Mouse (Mus musculus) forebrain, embryonic 11.5 days (tissue): ENCODE data around the gene Vash2. TPM values are rescaled to one million over a fixed set of nuclear protein-coding genes. Genes with fewer than 3 reads are reported as not detected.

ENCODE experiments used
- ATAC-seq: fragments of 200-750 bp; cut with Nextera tagmentation; replicated peaks from 2 replicates; pipeline ENCODE4 v1.8.0; 2017; ENCODE audit warnings: moderate TSS enrichment; ENCODE audit not compliant: low FRiP score
- DNase-seq: peaks from one replicate; pipeline ENCODE4 v3.0.0-alpha.2; 2017; ENCODE audit warnings: low spot score
- H3K27ac ChIP-seq: fragments of 300-500 bp; sonication (generic); 2 replicates; pipeline ENCODE4 v1.5.1; 2014; ENCODE audit warnings: low read depth, low read length
- H3K27me3 ChIP-seq: fragments of 300-500 bp; sonication (generic); 2 replicates; pipeline ENCODE4 v1.6.1; 2014; ENCODE audit warnings: mild to moderate bottlenecking, low read length, mixed read lengths; ENCODE audit not compliant: control insufficient read depth, insufficient read depth
- H3K36me3 ChIP-seq: fragments of 300-500 bp; sonication (generic); 2 replicates; pipeline ENCODE4 v1.6.1; 2014; ENCODE audit warnings: mild to moderate bottlenecking, low read length, moderate library complexity, mixed read lengths; ENCODE audit not compliant: control insufficient read depth, insufficient read depth
- H3K4me1 ChIP-seq: fragments of 300-500 bp; sonication (generic); replicated peaks from 2 replicates; pipeline ENCODE4 v1.6.1; 2014; ENCODE audit warnings: low read length, mixed read lengths; ENCODE audit not compliant: control insufficient read depth, insufficient read depth
- H3K4me2 ChIP-seq: fragments of 300-500 bp; sonication (generic); 2 replicates; pipeline ENCODE4 v1.6.1; 2014; ENCODE audit warnings: low read depth, mild to moderate bottlenecking, low read length, moderate library complexity, mixed read lengths; ENCODE audit not compliant: severe bottlenecking
- H3K4me3 ChIP-seq: fragments of 300-500 bp; sonication (generic); 2 replicates; pipeline ENCODE4 v1.5.1; 2014; ENCODE audit warnings: low read depth, low read length
- H3K9ac ChIP-seq: fragments of 300-500 bp; sonication (generic); 2 replicates; pipeline ENCODE4 v1.6.1; 2014; ENCODE audit warnings: low read length
- H3K9me3 ChIP-seq: fragments of 300-500 bp; sonication (generic); 2 replicates; pipeline ENCODE4 v1.6.1; 2016; ENCODE audit warnings: low read length, mixed read lengths; ENCODE audit not compliant: control insufficient read depth
- WGBS: fragments of 180-500 bp; shearing (Covaris S2); extraction: QIAGEN DNeasy Blood & Tissue Kit; methylation state at CpG from one replicate; pipeline ENCODE4 v1.1.7; 2014; 5-methylcytosine and 5-hydroxymethylcytosine counted together
- polyA plus RNA-seq: library from polyadenylated mRNA; unstranded; fragments of >200 nt; fragmentation: Nextera tagmentation; extraction: Ambion mirVana; gene quantifications from 2 replicates; pipeline ENCODE4 v1.2.1, GENCODE M21; 2014

Gene Vash2
- polyA plus RNA-seq, 1 experiment from 2014 or later, result 53.2 TPM

DNA sequence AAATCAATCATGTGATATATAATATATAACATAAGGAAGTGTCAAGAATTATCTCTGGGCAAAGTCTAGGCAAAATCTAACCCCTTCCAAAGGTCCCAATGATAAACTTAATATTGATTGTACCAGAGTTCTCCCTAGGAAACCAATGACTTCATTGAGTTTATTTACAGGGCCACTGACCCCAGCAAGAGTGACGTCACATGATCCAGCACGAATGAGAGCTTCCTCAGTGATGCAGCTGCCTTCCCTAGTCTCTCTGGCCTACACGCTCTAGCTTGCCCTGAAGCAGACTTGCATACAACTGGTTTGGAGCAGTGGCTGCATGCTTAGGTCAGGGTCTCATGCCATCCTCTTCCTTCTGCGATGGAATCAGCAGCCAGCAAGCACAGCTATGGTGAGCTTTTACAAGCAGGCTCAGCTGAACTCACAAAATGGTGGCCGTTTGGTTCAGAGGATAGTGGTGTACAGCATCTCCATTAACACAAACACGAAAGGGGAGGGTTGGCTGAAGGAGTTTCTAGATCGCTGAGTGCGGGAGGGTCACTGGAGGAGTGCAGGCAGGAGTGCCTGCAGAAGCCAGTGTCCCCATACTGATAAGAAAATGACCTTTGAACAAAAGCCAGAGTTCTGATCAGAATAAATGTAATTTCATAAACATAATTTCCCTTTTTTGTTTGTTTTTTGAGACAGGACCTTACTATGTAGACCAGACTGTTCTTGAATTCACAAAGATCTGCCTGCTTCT lies 59.2 kb downstream of the Vash2 start:
- Histone ChIP-seq H3K9ac (no peak overlapping the region), H3K27ac (no peak overlapping the region), H3K4me3 (no peak overlapping the region), H3K4me2 (no peak overlapping the region), H3K36me3 (no peaks in the 10 kb centered on the region), H3K9me3 (no peaks in the 10 kb centered on the region), H3K4me1 (no peaks in the 10 kb centered on the region), H3K27me3 (no peaks in the 10 kb centered on the region)
- ATAC-seq (no peak), DNase-seq (no peak)
- WGBS, result 76% methylated on average over 8 of the region's 8 CpGs

GRCm38 (mm10) chr1:190918938-190919337 lies 60.2 kb downstream of the Vash2 start:
- Histone ChIP-seq H3K36me3 (no peaks in the 10 kb centered on the region), H3K9ac (no peak overlapping the region), H3K27ac (no peak overlapping the region), H3K27me3 (no peaks in the 10 kb centered on the region), H3K4me3 (no peak overlapping the region), H3K4me1 (no peaks in the 10 kb centered on the region), H3K4me2 (no peak overlapping the region), H3K9me3 (no peaks in the 10 kb centered on the region)
- DNase-seq (no peak), ATAC-seq (no peak)
- WGBS, result 78% methylated on average over 7 of the region's 7 CpGs

DNA sequence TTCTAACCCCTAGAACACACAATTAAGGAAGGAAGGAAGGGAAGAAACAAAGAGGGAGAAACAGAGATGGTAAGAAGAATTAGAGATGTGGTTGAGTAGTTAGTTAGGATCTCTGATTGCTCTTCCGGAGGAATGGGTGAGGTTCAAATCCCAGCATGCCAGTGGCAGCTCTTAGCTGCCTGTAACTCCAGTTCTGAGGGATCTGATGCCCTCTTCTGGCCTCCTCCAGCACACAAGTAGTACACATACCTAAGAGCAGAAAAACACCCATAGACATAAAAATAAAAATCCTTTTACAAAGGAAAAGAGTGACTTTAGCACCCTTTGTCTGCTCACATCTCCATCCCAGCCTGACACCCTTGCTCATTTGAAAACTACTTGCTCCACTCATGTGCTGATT lies 66.5 kb downstream of the Vash2 start:
- Histone ChIP-seq H3K4me1 (0 out of 2 replicates have a peak, but pooled peaks cover 2% of the 10 kb centered on the region), H3K4me2 (no peak overlapping the region), H3K27me3 (no peaks in the 10 kb centered on the region), H3K9me3 (no peaks in the 10 kb centered on the region), H3K27ac (no peak overlapping the region), H3K36me3 (no peaks in the 10 kb centered on the region), H3K4me3 (no peak overlapping the region), H3K9ac (no peak overlapping the region)
- ATAC-seq, result no peak
- DNase-seq, result no peak
- WGBS, result 38% methylated on average over 1 of the region's 1 CpGs

GRCm38 (mm10) chr1:190911415-190912123 lies 67.5 kb downstream of the Vash2 start, which contains the start of gene Rps6kc1:
Gene Rps6kc1, minus strand, starts transcription at chr1:190911770.
- H3K27me3 ChIP-seq, result no peaks in the 10 kb centered on the region
- DNase-seq (peak; percentile 85), ATAC-seq (peak; percentile 88)
- WGBS, result under 1% methylated on average over 47 of the region's 47 CpGs
- H3K9ac ChIP-seq, result peak within 1 kb of the TSS; percentile 84
- no peaks in the 10 kb centered on the region for H3K9me3 ChIP-seq
- peak within 1 kb of the TSS; percentile 83 for H3K4me3 ChIP-seq
- 0 out of 2 replicates have a peak within 1 kb of the TSS, but pooled peaks have one; percentile 34 for H3K27ac ChIP-seq
- peak within 1 kb of the TSS; percentile 96 for H3K4me2 ChIP-seq
- H3K36me3 ChIP-seq, result no peaks in the 10 kb centered on the region
- 0 out of 2 replicates have a peak, but pooled peaks cover 2% of the 10 kb centered on the region for H3K4me1 ChIP-seq

DNA sequence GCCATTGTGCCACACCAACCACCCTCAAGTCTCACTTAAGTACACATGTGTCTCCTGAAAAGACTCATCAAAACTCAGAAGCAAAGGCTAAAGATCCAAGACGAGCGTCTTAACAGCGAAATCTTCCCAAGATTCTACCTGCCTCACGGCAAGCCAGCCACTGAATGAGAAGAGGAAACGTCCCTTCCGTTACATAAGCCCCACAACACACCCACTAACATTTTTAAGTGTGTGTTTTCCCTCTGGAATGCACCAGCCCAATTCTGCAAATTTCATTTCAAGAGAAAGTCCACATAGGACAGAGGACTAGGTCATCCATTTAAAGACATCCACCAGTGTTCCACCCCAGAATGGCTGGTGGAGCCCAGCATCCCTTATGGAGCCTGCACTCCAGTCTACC lies 68.3 kb downstream of the Vash2 start:
- Histone ChIP-seq H3K9ac (peak overlapping the region; percentile 84), H3K4me2 (peak overlapping the region; percentile 96), H3K36me3 (no peaks in the 10 kb centered on the region), H3K4me1 (0 out of 2 replicates have a peak, but pooled peaks cover 2% of the 10 kb centered on the region), H3K27ac (no peak overlapping the region), H3K4me3 (peak overlapping the region; percentile 83), H3K27me3 (no peaks in the 10 kb centered on the region), H3K9me3 (no peaks in the 10 kb centered on the region)
- WGBS, result 88% methylated on average over 6 of the region's 6 CpGs
- ATAC-seq (no peak), DNase-seq (no peak)

DNA sequence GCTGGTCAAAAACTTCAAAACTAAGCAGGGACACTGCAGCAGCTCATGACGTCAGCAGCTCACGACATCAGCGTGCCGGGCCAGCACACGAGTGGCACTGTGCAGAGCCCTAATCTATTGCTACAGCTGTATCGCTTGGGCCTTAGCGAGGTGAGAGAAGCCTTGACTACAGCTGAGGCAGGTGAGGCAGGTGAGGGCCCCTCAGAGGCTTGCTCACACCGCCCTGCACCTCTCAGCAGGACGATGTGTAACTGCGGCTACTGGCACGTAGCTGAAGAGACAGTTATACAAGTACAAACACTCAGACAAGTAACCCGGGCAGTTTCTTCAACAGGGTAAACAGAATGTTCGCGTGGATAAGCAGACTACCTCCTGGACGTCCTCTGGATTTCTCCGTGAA lies 74.4 kb downstream of the Vash2 start:
- 92% methylated on average over 16 of the region's 16 CpGs for WGBS

DNA sequence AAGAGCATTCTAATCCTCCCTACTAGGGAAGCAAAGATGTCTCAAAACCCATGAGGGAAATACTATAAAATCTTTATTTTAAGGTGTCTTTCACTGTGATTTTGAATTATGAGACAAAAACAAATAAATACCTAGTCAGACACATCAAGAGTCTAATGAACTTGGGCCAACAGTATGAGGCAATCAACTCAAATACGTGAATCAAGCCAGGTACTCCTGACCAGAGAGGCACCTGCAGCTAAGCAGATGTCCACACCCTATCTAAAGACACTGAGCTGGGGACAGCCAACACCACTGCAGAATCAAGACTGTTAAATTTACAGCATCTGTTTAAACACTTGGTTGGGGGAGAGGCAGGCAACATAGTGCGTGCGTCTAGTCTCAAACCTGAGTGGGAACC lies 75.0 kb downstream of the Vash2 start:
- H3K4me1 ChIP-seq, result no peaks in the 10 kb centered on the region
- H3K9ac ChIP-seq, result no peak overlapping the region
- no peaks in the 10 kb centered on the region for H3K9me3 ChIP-seq
- no peak overlapping the region for H3K27ac ChIP-seq
- DNase-seq (no peak), ATAC-seq (no peak)
- no peak overlapping the region for H3K4me2 ChIP-seq
- no peaks in the 10 kb centered on the region for H3K27me3 ChIP-seq
- no peak overlapping the region for H3K4me3 ChIP-seq
- 90% methylated on average over 3 of the region's 3 CpGs for WGBS
- peaks cover under 1% of the 10 kb centered on the region for H3K36me3 ChIP-seq

More for the DNA sequence above, 74.4 kb downstream of the Vash2 start:
- Histone ChIP-seq H3K27ac (no peak overlapping the region), H3K4me2 (no peak overlapping the region), H3K9me3 (no peaks in the 10 kb centered on the region), H3K4me1 (no peaks in the 10 kb centered on the region), H3K9ac (no peak overlapping the region), H3K4me3 (no peak overlapping the region), H3K27me3 (no peaks in the 10 kb centered on the region), H3K36me3 (no peaks in the 10 kb centered on the region)
- DNase-seq (no peak), ATAC-seq (no peak)

DNA sequence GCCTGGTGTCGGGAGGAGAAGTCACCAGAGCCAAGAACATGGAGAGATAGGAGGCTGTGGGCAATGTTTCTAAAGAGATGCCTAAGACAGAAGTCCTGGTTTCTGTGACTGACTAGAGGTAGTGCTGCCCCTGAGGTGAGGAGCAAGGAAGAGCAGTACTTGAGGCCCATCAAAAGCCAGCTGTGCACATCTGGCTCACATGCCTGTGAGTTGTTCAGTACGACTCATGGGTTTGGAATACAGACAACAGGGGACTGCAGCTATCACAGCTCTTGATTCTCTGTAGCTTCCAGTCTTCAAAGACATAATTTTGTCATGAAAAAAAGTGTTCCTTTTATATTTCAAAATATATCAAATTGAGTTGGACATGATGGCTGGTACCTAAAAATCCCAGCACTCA lies 78.0 kb downstream of the Vash2 start:
- H3K4me1 ChIP-seq, result no peaks in the 10 kb centered on the region
- no peak overlapping the region for H3K4me3 ChIP-seq
- H3K9ac ChIP-seq, result no peak overlapping the region
- H3K9me3 ChIP-seq, result no peaks in the 10 kb centered on the region
- ATAC-seq (no peak), DNase-seq (no peak)
- WGBS, result 84% methylated on average over 2 of the region's 2 CpGs
- H3K4me2 ChIP-seq, result no peak overlapping the region
- no peak overlapping the region for H3K27ac ChIP-seq
- peaks cover 3% of the 10 kb centered on the region for H3K36me3 ChIP-seq
- H3K27me3 ChIP-seq, result no peaks in the 10 kb centered on the region
